Mouse (Mus musculus): Measurements from ENCODE around the gene Antxr1.

Gene Antxr1

GRCm38 (mm10) chr6:87133520-87133919 is 202.1 kb downstream of the Antxr1 start:
- DNase-seq, result no peak

DNA sequence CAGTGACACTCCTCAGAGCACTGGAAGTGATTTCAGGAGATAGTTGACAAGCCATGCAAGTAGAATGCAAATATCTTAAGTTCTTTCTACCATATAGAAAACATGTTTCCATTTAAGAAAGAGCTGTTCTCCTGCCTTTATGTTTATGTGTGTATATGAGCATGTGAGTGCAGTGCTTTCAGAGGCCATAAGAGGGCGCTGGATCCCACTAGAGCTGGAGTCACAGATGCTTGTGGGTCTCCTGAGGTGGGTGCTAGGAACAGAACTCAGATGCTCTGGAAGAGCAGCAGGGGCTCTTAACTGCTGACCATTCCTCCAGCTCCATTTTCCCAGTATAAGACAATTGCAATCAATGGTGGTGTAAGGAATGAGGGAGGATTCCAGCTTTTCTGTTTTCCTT is 204.5 kb downstream of the Antxr1 start:
- no peak for DNase-seq

DNA sequence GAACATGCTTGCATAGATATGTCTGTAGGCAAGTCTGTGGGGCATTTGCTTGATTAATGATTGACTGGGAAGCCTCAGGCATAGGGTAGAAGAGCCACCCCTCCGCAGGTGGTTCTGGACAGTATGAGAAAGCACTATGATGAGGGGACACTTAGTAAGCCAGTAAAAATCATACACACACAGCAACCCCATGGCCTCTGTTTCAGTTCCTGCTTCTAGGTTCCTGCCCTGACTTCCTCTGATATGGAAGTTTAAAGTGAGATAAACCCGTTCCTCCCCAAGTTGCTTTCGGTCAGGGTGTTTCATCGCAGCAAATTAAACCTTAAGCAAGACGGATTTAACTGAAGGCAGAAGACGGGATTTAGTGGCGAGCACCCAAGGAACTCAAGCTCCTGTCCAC is 205.0 kb downstream of the Antxr1 start:
- no peak for DNase-seq

DNA sequence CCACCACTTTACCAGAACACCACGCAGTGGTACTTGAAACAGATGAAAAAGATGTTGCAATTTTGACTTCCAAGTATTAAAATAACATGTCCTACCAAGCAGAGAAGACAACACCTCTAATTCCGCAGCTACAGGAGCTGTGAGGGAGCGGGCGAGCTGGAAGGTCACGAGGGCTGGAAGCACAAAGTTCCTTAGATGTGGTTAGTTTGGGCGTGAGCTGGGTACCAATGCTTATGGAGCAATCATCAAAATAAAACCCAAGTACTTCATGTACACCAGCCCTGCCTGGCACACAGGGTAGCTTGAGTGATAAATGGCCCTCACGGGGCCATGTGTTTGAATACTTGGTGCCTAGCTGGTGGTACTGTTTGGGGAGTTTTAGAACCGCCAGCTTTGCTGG is 205.8 kb downstream of the Antxr1 start:
- DNase-seq, result no peak

GRCm38 (mm10) chr6:87127049-87127753 is 208.4 kb downstream of the Antxr1 start:
- no peak for DNase-seq

GRCm38 (mm10) chr6:87123973-87124372 is 211.6 kb downstream of the Antxr1 start:
- no peak for DNase-seq

GRCm38 (mm10) chr6:87123406-87123805 is 212.2 kb downstream of the Antxr1 start:
- DNase-seq, result no peak

- DNase-seq, result no peak
Measured at GRCm38 (mm10) chr6:87121961-87122360, 213.7 kb downstream of the Antxr1 start.

DNA sequence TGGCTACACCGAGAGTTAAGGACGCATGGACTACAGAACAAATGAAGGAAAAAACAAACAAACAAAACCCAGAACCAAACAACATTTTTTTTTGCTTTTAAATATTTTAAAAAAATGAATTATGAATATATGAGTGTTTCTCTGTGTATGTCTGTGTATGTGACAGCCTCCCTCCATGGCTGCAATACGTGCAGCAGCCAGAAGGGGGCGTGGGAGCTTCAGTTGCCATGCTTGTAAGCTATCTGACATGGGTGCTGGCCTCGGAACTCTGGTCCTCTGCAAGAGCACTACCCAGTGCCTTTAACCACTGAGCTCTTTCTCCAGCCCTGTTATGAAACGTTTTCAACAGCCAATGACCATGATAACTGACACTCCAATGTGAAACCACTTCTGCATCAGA is 215.0 kb downstream of the Antxr1 start:
- peak; percentile 47 for DNase-seq

DNA sequence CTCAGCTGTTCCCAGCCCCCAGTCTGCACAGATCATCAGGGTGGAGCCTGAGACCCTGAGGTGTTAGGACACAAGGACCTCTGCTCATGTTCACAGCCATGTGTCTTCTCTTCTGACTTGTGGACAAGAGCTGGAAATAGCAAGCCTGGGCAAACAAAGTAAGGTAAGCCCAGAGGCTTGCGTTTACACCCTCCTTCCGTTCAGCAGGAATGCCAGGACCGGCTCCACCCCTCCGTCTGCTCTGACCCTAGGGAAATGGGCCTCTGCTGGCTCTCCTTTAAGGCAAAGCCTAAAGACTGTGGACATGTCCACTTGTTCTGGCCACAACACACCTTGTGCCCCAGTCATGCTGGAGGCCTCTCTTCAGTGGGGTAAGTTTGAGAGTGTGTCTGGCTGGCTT is 215.6 kb downstream of the Antxr1 start:
- DNase-seq, result peak; percentile 49

GRCm38 (mm10) chr6:87119066-87119837 is 216.4 kb downstream of the Antxr1 start:
- DNase-seq, result peak; percentile 82

GRCm38 (mm10) chr6:87116596-87116995 is 219.0 kb downstream of the Antxr1 start:
- DNase-seq, result no peak

DNA sequence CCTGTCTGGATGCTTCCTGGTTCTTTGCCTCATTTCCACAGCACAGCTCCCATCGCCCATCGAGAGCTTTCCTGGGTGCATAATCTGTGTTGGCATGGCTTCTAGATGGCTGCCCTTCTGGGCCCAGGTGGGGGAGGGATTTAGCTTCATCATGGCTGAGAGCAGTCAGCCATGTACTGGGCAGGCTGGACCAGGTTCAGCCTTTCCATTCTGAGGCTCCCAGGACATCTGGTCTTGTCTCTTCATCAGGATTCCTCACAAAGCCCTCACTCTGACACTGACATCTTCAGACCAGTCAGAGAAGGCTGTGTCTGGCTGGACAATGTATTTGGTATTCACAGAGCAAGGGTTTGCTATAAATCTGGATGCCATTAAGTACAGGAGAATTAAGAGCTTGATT is 219.6 kb downstream of the Antxr1 start:
- no peak for DNase-seq

- DNase-seq, result peak; percentile 3
Measured at GRCm38 (mm10) chr6:87112125-87112524, 223.5 kb downstream of the Antxr1 start.

DNA sequence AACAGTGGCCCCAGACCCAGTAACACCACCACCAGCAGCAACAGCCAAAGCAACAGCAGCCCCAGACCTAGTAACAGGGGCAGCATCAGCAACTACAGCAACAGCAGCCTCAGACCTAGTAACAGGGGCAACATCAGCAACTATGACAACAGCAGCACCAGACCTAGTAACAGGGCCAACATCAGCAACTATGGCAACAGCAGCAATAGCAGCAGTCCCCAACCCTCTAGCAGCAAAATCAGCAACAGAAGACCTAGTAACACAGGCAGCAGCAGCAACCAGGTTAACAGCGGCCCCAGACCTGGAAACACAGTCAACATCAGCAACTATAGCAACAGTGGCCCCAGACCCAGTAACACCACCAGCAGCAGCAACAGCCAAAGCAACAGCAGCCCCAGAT is 224.1 kb downstream of the Antxr1 start:
- DNase-seq, result peak; percentile 3

- DNase-seq, result no peak
Measured at GRCm38 (mm10) chr6:87104123-87104796, 231.4 kb downstream of the Antxr1 start, which contains the start of gene D6Ertd527e. Gene D6Ertd527e (plus strand): TSS chr6:87104746.

GRCm38 (mm10) chr6:87103314-87103713 is 232.3 kb downstream of the Antxr1 start:
- no peak for DNase-seq

DNA sequence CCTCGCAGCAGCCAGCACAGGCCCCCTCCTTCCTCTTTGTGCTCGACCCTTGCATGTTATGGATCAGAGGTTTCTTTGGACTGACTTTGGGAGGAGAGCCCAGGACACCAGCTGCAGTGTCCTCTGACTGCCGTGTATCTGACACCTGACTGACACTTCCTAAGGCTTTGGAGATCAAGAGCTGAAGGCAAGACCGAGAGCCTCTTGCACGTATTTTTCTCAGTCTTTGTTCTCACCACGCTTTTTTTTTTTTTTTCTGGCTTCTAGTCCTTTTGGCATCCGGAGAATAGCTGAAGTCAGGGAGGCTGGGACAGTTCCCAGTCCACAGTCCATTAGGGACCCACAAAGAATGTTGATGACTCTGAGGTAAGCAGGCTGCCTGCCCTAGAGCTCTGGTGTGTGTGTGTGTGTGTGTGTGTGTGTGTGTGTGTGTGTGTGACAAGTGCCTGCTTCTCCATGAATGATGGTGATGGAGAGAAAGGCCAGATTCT is 233.2 kb downstream of the Antxr1 start:
- DNase-seq, result no peak

DNA sequence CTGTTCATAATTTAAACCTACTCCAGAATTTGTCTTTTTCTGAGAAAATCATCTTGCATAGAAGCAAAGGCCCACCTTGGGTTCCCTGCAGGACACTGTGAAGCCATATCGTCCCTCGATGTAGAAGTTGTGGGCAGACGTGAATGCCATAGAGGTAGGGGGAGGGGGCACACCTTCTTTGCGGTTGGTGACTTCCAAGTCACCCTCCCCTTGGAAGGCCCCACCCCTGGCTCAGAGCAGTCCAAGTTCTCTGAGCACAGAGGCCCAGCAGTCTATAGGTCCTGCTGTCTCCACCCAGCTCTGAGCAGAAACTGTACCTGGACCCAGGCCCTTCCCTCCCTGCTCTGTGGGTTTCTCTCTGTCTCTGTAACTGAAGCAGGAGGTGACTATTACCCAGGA is 233.7 kb downstream of the Antxr1 start:
- peak; percentile 45 for DNase-seq

DNA sequence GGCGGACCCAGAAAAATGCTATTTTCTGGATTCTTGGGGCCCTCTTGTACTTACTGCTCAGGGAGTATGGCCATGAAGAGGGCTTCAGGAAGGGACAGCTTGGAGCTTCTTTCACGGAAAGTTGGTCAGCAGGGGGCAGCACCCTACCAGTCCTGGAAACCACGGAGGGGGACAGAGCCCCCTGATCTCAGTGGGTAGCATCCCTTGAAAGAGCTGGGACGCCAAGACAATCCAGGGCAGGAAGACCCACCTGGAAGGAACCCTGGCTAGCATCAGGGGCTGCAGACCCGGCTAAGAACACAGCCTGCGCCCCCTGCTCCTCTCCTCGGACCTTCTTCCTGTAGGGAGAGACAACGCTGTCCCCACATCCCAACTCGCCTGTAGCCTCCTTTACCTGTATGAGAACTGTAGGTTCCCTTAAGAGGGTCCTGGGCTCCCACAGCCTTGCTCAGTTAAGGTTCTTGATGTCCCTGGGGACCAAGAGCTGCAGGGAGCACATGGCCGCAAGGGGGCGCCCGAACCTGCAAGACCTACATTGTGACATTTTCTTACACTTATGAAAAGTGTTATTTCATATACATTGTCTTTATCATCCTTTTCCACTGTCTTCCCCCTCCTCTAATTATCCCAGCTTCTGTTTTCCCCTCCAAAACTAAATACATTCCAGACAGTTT is 234.2 kb downstream of the Antxr1 start:
- DNase-seq, result peak; percentile 97

DNA sequence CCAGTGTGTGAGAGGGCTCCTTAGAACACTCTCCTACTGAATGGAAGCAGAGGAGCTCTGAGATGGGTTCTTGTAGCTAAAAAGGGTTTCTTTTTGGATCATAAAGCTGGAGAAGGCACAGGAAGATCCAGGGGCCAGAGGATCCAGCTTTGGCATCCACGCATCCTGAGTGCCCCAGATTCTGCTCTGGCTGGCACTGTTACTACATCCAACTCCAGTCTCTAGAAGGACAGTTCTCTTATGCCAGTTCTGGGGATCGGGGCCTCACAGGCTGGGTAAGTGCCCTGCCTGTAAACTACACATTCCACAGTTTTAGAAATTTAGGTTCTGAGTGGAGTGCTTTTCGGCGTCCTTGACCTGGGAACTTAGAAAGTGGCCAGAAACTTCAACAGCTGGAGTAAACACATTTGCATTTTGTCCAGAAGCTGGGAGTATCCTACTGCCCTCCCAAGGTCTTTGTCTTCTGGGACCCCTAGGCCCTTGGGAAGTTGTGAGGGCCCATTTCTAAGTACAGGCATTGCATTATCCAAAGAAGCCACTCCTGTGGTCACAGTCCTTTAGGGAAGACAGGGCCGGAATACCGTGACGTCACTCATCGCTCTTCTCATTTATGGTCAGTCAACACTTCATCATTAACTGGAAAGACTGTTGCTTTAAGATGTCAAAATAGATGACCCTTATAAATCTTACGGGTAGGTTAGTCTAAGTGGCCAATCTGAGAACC is 235.2 kb downstream of the Antxr1 start:
- no peak for DNase-seq

DNA sequence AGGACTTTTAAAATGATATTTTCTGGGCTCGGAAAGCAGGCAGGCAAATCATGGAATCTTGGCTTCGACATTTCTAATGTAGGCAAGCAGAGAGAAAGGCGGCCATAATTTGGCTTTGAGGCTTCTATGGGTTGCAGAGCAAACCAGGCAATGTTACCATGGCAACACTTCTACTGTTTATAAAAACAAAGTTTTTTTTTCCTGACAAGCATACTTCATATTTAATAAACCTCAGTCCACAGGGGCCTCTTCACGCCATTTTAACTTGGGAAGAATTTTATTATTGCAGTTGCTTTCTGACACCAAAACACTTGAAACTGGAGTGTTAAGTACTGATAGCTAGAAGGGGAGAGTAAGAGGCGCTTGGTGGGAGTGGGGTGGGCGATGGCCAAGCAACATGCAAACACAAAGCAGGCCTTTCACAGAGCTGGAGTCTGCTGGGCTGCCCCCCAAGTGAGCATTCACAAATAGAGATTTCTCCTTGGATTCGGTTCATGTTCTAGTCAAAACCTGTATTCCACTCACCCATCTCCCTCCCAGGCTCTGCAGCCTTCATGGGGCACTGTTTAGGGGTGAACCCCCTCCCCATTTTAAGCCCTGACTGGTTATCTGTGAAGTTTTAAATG is 235.8 kb downstream of the Antxr1 start:
- DNase-seq, result no peak
